Mouse (Mus musculus): ENCODE results near the gene Spon2. TPM values are rescaled to one million over a fixed set of nuclear protein-coding genes. Genes with fewer than 3 reads are reported as not detected.

The Spon2 gene
- total and polyA plus RNA-seq, 3 experiments = 0.03 to 0.22 TPM; not detected in 1

DNA sequence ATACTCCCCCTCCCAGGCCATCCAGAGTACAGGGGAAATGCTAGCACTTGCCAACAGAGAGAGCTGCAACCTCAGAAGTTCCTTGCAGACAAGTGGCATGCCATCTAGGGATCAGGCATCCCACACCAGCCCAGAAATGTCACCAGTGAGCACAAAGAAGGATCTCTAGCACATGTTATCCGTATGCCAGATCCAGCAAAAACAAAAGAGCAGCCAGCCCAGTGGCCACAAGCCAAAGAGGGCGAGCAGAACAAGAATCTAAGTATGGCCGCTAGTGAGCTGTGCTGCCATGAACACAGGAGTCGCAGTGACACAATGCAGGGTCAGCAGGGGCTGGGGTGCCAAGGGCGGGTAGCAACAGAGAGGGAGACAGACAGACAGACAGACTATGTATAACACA lies 12.0 kb upstream of the Spon2 start:
- ATAC-seq (ENCODE audit: extremely low read depth, insufficient number of reproducible peaks, low FRiP score, poor library complexity, severe bottlenecking) (no peak), DNase-seq (ENCODE audit: low spot score) (no peak)
- TF ChIP-seq TAL1 (conservative IDR thresholded peaks at IDR 0.05; ENCODE audit: low read depth, low read length) (no peak), GATA2 (IDR thresholded peaks at IDR 0.05; ENCODE audit: borderline replicate concordance, low read depth, low read length) (no peak), CTCF (IDR thresholded peaks at IDR 0.05; ENCODE audit: low read depth, low read length) (no peak), POLR2AphosphoS5 (IDR thresholded peaks at IDR 0.05; ENCODE audit: insufficient replicate concordance, low read depth, low read length) (no peak), GATA1 (IDR thresholded peaks at IDR 0.05; ENCODE audit: borderline replicate concordance, low read length) (no peak)
- no peaks in the 10 kb centered on the region for H3K9me3 ChIP-seq (replicated peaks)
- H3K4me3 ChIP-seq (ENCODE audit: low read depth, low read length) = no peak overlapping the region
- peaks cover 68% of the 10 kb centered on the region for H3K27me3 ChIP-seq (ENCODE audit: insufficient read depth, low read length)
- no peaks in the 10 kb centered on the region for H3K36me3 ChIP-seq (replicated peaks)
- peaks cover 7% of the 10 kb centered on the region for H3K4me1 ChIP-seq (ENCODE audit: insufficient read depth, low read depth, low read length)

- TF ChIP-seq TAL1 (conservative IDR thresholded peaks at IDR 0.05; ENCODE audit: low read depth, low read length) (no peak), GATA2 (IDR thresholded peaks at IDR 0.05; ENCODE audit: borderline replicate concordance, low read depth, low read length) (no peak), CTCF (IDR thresholded peaks at IDR 0.05; ENCODE audit: low read depth, low read length) (no peak), POLR2AphosphoS5 (IDR thresholded peaks at IDR 0.05; ENCODE audit: insufficient replicate concordance, low read depth, low read length) (no peak), GATA1 (IDR thresholded peaks at IDR 0.05; ENCODE audit: borderline replicate concordance, low read length) (no peak)
- Histone ChIP-seq H3K4me1 (ENCODE audit: insufficient read depth, low read depth, low read length) (peaks cover 25% of the 10 kb centered on the region), H3K9me3 (replicated peaks) (no peaks in the 10 kb centered on the region), H3K4me3 (ENCODE audit: low read depth, low read length) (0 out of 2 replicates have a peak overlapping the region, but pooled peaks have one; percentile 8), H3K36me3 (replicated peaks) (no peaks in the 10 kb centered on the region), H3K27me3 (ENCODE audit: insufficient read depth, low read length) (peaks cover 51% of the 10 kb centered on the region)
- DNase-seq (ENCODE audit: low spot score) = no peak
- ATAC-seq (ENCODE audit: extremely low read depth, insufficient number of reproducible peaks, low FRiP score, poor library complexity, severe bottlenecking) = no peak
These were observed 10.2 kb upstream of the Spon2 start for GRCm38 (mm10) chr5:33228428-33228827.

DNA sequence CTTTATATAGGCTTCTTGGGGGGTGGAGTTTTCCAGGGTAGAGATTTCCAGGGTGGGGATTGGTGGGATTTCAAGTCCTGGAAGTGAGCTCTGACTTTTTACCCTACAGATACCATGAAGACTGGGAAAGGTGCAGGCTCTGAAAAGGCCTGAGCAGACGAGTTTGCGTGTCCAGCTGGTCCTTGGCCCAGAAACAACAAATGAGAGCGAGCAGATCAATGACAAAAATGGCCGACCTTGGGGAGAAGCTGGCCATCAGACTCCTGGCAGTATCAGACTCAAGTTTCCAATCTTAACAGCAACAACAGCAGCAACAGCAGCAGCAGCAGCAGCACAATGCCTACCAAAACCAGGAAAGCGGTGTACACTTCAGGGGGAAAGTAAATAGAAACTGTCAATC lies 7.4 kb upstream of the Spon2 start:
- TF ChIP-seq POLR2AphosphoS5 (IDR thresholded peaks at IDR 0.05; ENCODE audit: insufficient replicate concordance, low read depth, low read length) = no peak
- no peak for TF ChIP-seq TAL1 (conservative IDR thresholded peaks at IDR 0.05; ENCODE audit: low read depth, low read length)
- peaks cover 34% of the 10 kb centered on the region for H3K27me3 ChIP-seq (ENCODE audit: insufficient read depth, low read length)
- H3K4me1 ChIP-seq (ENCODE audit: insufficient read depth, low read depth, low read length) = peaks cover 47% of the 10 kb centered on the region
- ATAC-seq (ENCODE audit: extremely low read depth, insufficient number of reproducible peaks, low FRiP score, poor library complexity, severe bottlenecking) (no peak), DNase-seq (ENCODE audit: low spot score) (no peak)
- no peaks in the 10 kb centered on the region for H3K9me3 ChIP-seq (replicated peaks)
- H3K36me3 ChIP-seq (replicated peaks) = no peaks in the 10 kb centered on the region
- H3K4me3 ChIP-seq (ENCODE audit: low read depth, low read length) = no peak overlapping the region

DNA sequence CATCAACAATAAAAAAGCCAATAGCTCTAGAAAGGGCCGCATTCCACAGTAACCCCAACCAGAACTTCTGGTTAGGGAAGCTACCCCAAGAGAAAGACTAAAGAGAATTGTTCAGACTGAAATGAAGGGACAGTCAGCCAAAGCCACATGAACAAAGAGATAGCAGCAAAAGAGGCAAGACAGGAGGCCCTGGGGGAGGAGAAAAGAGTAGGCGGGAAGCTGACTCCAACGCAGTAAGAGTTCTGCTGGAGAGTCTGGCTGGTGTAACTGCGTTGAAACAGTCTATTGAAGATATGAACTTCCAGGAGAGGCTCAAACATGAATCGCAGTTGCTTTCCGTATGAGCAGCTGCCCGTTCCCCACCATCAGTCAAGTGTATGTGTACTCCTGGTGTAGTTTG lies 6.2 kb upstream of the Spon2 start:
- DNase-seq (ENCODE audit: low spot score) = no peak
- Histone ChIP-seq H3K36me3 (replicated peaks) (no peaks in the 10 kb centered on the region), H3K4me1 (ENCODE audit: insufficient read depth, low read depth, low read length) (peaks cover 58% of the 10 kb centered on the region), H3K9me3 (replicated peaks) (no peaks in the 10 kb centered on the region), H3K4me3 (ENCODE audit: low read depth, low read length) (no peak overlapping the region), H3K27me3 (ENCODE audit: insufficient read depth, low read length) (peaks cover 29% of the 10 kb centered on the region)
- TF ChIP-seq CTCF (IDR thresholded peaks at IDR 0.05; ENCODE audit: low read depth, low read length) (no peak), GATA2 (IDR thresholded peaks at IDR 0.05; ENCODE audit: borderline replicate concordance, low read depth, low read length) (no peak), TAL1 (conservative IDR thresholded peaks at IDR 0.05; ENCODE audit: low read depth, low read length) (no peak), POLR2AphosphoS5 (IDR thresholded peaks at IDR 0.05; ENCODE audit: insufficient replicate concordance, low read depth, low read length) (no peak), GATA1 (IDR thresholded peaks at IDR 0.05; ENCODE audit: borderline replicate concordance, low read length) (no peak)
- no peak for ATAC-seq (ENCODE audit: extremely low read depth, insufficient number of reproducible peaks, low FRiP score, poor library complexity, severe bottlenecking)

DNA sequence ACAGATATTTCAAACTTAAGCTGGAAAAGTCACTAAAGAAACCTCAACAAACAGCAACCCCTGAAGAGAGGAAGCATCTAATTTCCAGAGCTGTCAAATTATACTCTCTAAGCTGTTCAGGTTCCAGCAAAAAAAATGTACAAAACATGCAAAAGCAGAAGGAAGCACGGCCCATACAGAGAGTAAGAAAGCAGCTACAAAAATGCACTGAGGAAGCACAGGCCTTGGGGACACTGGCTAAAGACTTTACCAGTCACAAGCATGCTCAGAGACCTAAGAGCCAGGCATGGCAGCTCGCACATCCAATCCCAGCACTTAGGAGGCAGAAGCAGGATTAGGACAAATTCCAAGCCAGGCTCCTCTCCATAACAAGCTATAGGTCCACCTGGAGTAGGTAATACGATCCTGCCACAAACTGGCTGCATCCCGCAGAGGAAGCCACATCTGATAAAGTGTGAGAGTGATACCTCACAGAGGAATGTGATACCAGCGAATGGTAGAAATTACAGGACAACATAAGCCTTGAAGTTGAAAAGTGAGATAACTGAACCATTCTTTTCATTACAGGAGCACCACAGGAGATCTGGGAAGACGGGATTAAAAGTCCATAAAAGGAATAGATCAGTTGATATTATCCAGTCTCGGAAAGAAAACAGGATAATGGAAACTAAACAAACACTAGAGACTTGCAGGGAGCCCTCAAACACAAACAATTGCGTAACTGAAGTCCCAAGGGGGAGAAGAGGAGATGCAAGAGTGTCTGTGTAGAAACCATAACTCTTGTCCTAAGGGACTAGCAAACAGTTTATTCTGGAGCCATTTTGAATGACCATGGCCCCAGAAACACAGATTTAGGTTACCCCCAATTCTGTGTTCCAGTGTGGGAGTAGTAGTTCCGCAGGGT lies 4.8 kb upstream of the Spon2 start:
- peaks cover 15% of the 10 kb centered on the region for H3K27me3 ChIP-seq (ENCODE audit: insufficient read depth, low read length)
- H3K4me1 ChIP-seq (ENCODE audit: insufficient read depth, low read depth, low read length) = peaks cover 69% of the 10 kb centered on the region
- ATAC-seq (ENCODE audit: extremely low read depth, insufficient number of reproducible peaks, low FRiP score, poor library complexity, severe bottlenecking) (no peak), DNase-seq (ENCODE audit: low spot score) (no peak)
- no peaks in the 10 kb centered on the region for H3K9me3 ChIP-seq (replicated peaks)
- H3K36me3 ChIP-seq (replicated peaks) = no peaks in the 10 kb centered on the region
- H3K4me3 ChIP-seq (ENCODE audit: low read depth, low read length) = no peak overlapping the region
- TF ChIP-seq GATA2 (IDR thresholded peaks at IDR 0.05; ENCODE audit: borderline replicate concordance, low read depth, low read length) (no peak), GATA1 (IDR thresholded peaks at IDR 0.05; ENCODE audit: borderline replicate concordance, low read length) (no peak), POLR2AphosphoS5 (IDR thresholded peaks at IDR 0.05; ENCODE audit: insufficient replicate concordance, low read depth, low read length) (no peak), TAL1 (conservative IDR thresholded peaks at IDR 0.05; ENCODE audit: low read depth, low read length) (no peak), CTCF (IDR thresholded peaks at IDR 0.05; ENCODE audit: low read depth, low read length) (no peak)

- H3K9me3 ChIP-seq (replicated peaks) = no peaks in the 10 kb centered on the region
- DNase-seq (ENCODE audit: low spot score) (no peak), ATAC-seq (ENCODE audit: extremely low read depth, insufficient number of reproducible peaks, low FRiP score, poor library complexity, severe bottlenecking) (no peak)
- no peaks in the 10 kb centered on the region for H3K36me3 ChIP-seq (replicated peaks)
- TF ChIP-seq TAL1 (conservative IDR thresholded peaks at IDR 0.05; ENCODE audit: low read depth, low read length) = no peak
- no peak for TF ChIP-seq GATA1 (IDR thresholded peaks at IDR 0.05; ENCODE audit: borderline replicate concordance, low read length)
- no peak for TF ChIP-seq POLR2AphosphoS5 (IDR thresholded peaks at IDR 0.05; ENCODE audit: insufficient replicate concordance, low read depth, low read length)
- H3K4me3 ChIP-seq (ENCODE audit: low read depth, low read length) = no peak overlapping the region
- peaks cover 12% of the 10 kb centered on the region for H3K27me3 ChIP-seq (ENCODE audit: insufficient read depth, low read length)
- H3K4me1 ChIP-seq (ENCODE audit: insufficient read depth, low read depth, low read length) = peaks cover 73% of the 10 kb centered on the region
These were observed 4.1 kb upstream of the Spon2 start for GRCm38 (mm10) chr5:33222389-33222788.

Data from G1E (cell line).